Mouse (Mus musculus) midbrain, embryonic 16.5 days (tissue): ENCODE data around the gene 1700020L24Rik. TPM values are rescaled to one million over a fixed set of nuclear protein-coding genes. Genes with fewer than 3 reads are reported as not detected.

Experiments
- ATAC-seq: fragments of 200-750 bp; cut with Nextera tagmentation; 2 replicates; pipeline ENCODE4 v1.8.0; 2017; ENCODE audit warnings: moderate TSS enrichment
- H3K27ac ChIP-seq: fragments of 300-500 bp; sonication (generic); 2 replicates; pipeline ENCODE4 v1.5.1; 2014; ENCODE audit warnings: mild to moderate bottlenecking, low read length, mixed read lengths
- H3K27me3 ChIP-seq: fragments of 300-500 bp; sonication (generic); 2 replicates; pipeline ENCODE4 v1.6.1; 2014; ENCODE audit warnings: low read depth, low read length, mixed read lengths; ENCODE audit not compliant: control insufficient read depth, insufficient read depth
- H3K36me3 ChIP-seq: fragments of 300-500 bp; sonication (generic); 2 replicates; pipeline ENCODE4 v1.6.1; 2014; ENCODE audit warnings: mild to moderate bottlenecking, low read length, moderate library complexity, mixed read lengths; ENCODE audit not compliant: control insufficient read depth, insufficient read depth
- H3K4me1 ChIP-seq: fragments of 300-500 bp; sonication (generic); 2 replicates; pipeline ENCODE4 v1.6.1; 2014; ENCODE audit warnings: mild to moderate bottlenecking, low read length, mixed read lengths; ENCODE audit not compliant: control insufficient read depth, insufficient read depth
- H3K4me2 ChIP-seq: fragments of 300-500 bp; sonication (generic); 2 replicates; pipeline ENCODE4 v1.6.1; 2014; ENCODE audit warnings: mild to moderate bottlenecking, low read length, mixed read lengths
- H3K4me3 ChIP-seq: fragments of 300-500 bp; sonication (generic); 2 replicates; pipeline ENCODE4 v1.5.1; 2014; ENCODE audit warnings: low read depth, mild to moderate bottlenecking, low read length, moderate library complexity, mixed read lengths
- H3K9ac ChIP-seq: fragments of 300-500 bp; sonication (generic); 2 replicates; pipeline ENCODE4 v1.6.1; 2014; ENCODE audit warnings: low read depth, low read length, mixed read lengths
- H3K9me3 ChIP-seq: fragments of 300-500 bp; sonication (generic); replicated peaks from 2 replicates; pipeline ENCODE4 v1.6.1; 2014; ENCODE audit warnings: mild to moderate bottlenecking, low read length, mixed read lengths; ENCODE audit not compliant: control insufficient read depth, poor library complexity, severe bottlenecking
- WGBS: fragments of 180-500 bp; shearing (Covaris S2); extraction: QIAGEN DNeasy Blood & Tissue Kit; methylation state at CpG from one replicate; pipeline ENCODE4 v1.1.7; 2014; 5-methylcytosine and 5-hydroxymethylcytosine counted together
- polyA plus RNA-seq: library from polyadenylated mRNA; unstranded; fragments of >200 nt; fragmentation: Nextera tagmentation; extraction: Ambion mirVana; gene quantifications from 2 replicates; pipeline ENCODE4 v1.2.1, GENCODE M21; 2015

1700020L24Rik gene
- polyA plus RNA-seq, 1 experiment from 2014 or later, result 0.64 TPM

- H3K27ac ChIP-seq, result no peak overlapping the region
- peaks cover 10% of the 10 kb centered on the region; the same call in 1 of the 2 replicates for H3K4me1 ChIP-seq
- no peak overlapping the region for H3K4me3 ChIP-seq
- no peak for ATAC-seq
- H3K9me3 ChIP-seq, result no peaks in the 10 kb centered on the region
- no peaks in the 10 kb centered on the region for H3K36me3 ChIP-seq
- no peak overlapping the region for H3K9ac ChIP-seq
- peaks cover 30% of the 10 kb centered on the region for H3K27me3 ChIP-seq
- 85% methylated on average over 10 of the region's 10 CpGs for WGBS
- no peak overlapping the region for H3K4me2 ChIP-seq
Measured at GRCm38 (mm10) chr11:83447612-83448011, 10.1 kb downstream of the 1700020L24Rik start.

GRCm38 (mm10) chr11:83448021-83448926, 10.8 kb downstream of the 1700020L24Rik start:
- no peak for ATAC-seq
- Histone ChIP-seq H3K4me3 (no peak overlapping the region), H3K4me2 (no peak overlapping the region), H3K27ac (no peak overlapping the region), H3K9ac (no peak overlapping the region), H3K36me3 (no peaks in the 10 kb centered on the region), H3K4me1 (peaks cover 8% of the 10 kb centered on the region; the same call in 1 of the 2 replicates), H3K9me3 (no peaks in the 10 kb centered on the region), H3K27me3 (peaks cover 27% of the 10 kb centered on the region)
- 50% methylated on average over 16 of the region's 16 CpGs for WGBS

- Histone ChIP-seq H3K9me3 (no peaks in the 10 kb centered on the region), H3K4me3 (no peak overlapping the region), H3K9ac (no peak overlapping the region), H3K27ac (no peak overlapping the region), H3K36me3 (no peaks in the 10 kb centered on the region), H3K4me2 (no peak overlapping the region), H3K27me3 (peaks cover 20% of the 10 kb centered on the region), H3K4me1 (peaks cover 8% of the 10 kb centered on the region; the same call in 1 of the 2 replicates)
- no peak for ATAC-seq
Measured at GRCm38 (mm10) chr11:83448927-83449236, 11.4 kb downstream of the 1700020L24Rik start.

GRCm38 (mm10) chr11:83449298-83449697, 11.8 kb downstream of the 1700020L24Rik start:
- no peak overlapping the region for H3K4me3 ChIP-seq
- H3K9me3 ChIP-seq, result no peaks in the 10 kb centered on the region
- H3K27ac ChIP-seq, result no peak overlapping the region
- WGBS, result 75% methylated on average over 4 of the region's 4 CpGs
- H3K4me2 ChIP-seq, result no peak overlapping the region
- H3K9ac ChIP-seq, result no peak overlapping the region
- no peak for ATAC-seq
- no peaks in the 10 kb centered on the region for H3K36me3 ChIP-seq
- peaks cover 16% of the 10 kb centered on the region for H3K27me3 ChIP-seq
- peaks cover 8% of the 10 kb centered on the region; the same call in 1 of the 2 replicates for H3K4me1 ChIP-seq

- Histone ChIP-seq H3K4me3 (no peak overlapping the region), H3K27ac (no peak overlapping the region), H3K4me2 (no peak overlapping the region), H3K4me1 (peaks cover 2% of the 10 kb centered on the region; the same call in 1 of the 2 replicates), H3K36me3 (no peaks in the 10 kb centered on the region), H3K9me3 (no peaks in the 10 kb centered on the region), H3K9ac (no peak overlapping the region), H3K27me3 (peaks cover 4% of the 10 kb centered on the region)
- 24% methylated on average over 1 of the region's 1 CpGs for WGBS
- no peak for ATAC-seq
Measured at GRCm38 (mm10) chr11:83450550-83450949, 13.1 kb downstream of the 1700020L24Rik start.

GRCm38 (mm10) chr11:83451281-83451680, 13.8 kb downstream of the 1700020L24Rik start:
- WGBS, result 86% methylated on average over 10 of the region's 10 CpGs
- Histone ChIP-seq H3K4me3 (no peak overlapping the region), H3K9ac (no peak overlapping the region), H3K27ac (no peak overlapping the region), H3K9me3 (no peaks in the 10 kb centered on the region), H3K27me3 (no peaks in the 10 kb centered on the region), H3K4me2 (no peak overlapping the region), H3K4me1 (peaks cover 2% of the 10 kb centered on the region; the same call in 1 of the 2 replicates), H3K36me3 (no peaks in the 10 kb centered on the region)
- ATAC-seq, result no peak

GRCm38 (mm10) chr11:83454548-83454947, 17.1 kb downstream of the 1700020L24Rik start:
- H3K27me3 ChIP-seq, result no peaks in the 10 kb centered on the region
- H3K4me1 ChIP-seq, result no peaks in the 10 kb centered on the region
- H3K27ac ChIP-seq, result no peak overlapping the region
- no peaks in the 10 kb centered on the region for H3K36me3 ChIP-seq
- no peak overlapping the region for H3K9ac ChIP-seq
- H3K9me3 ChIP-seq, result no peaks in the 10 kb centered on the region
- H3K4me2 ChIP-seq, result no peak overlapping the region
- 37% methylated on average over 4 of the region's 4 CpGs for WGBS
- ATAC-seq, result no peak
- H3K4me3 ChIP-seq, result no peak overlapping the region

- 70% methylated on average over 3 of the region's 3 CpGs for WGBS
Measured at GRCm38 (mm10) chr11:83455608-83456007, 18.1 kb downstream of the 1700020L24Rik start.

GRCm38 (mm10) chr11:83457257-83457656, 19.8 kb downstream of the 1700020L24Rik start:
- Histone ChIP-seq H3K9ac (no peak overlapping the region), H3K27ac (no peak overlapping the region), H3K4me3 (no peak overlapping the region), H3K4me1 (peaks cover 1% of the 10 kb centered on the region; the same call in 1 of the 2 replicates), H3K9me3 (no peaks in the 10 kb centered on the region), H3K4me2 (no peak overlapping the region), H3K27me3 (peaks cover 4% of the 10 kb centered on the region), H3K36me3 (no peaks in the 10 kb centered on the region)
- WGBS, result 14% methylated on average over 7 of the region's 7 CpGs
- no peak for ATAC-seq

More at GRCm38 (mm10) chr11:83455608-83456007, 18.1 kb downstream of the 1700020L24Rik start:
- Histone ChIP-seq H3K4me3 (no peak overlapping the region), H3K9me3 (no peaks in the 10 kb centered on the region), H3K27me3 (no peaks in the 10 kb centered on the region; the same call in 1 of the 2 replicates), H3K27ac (no peak overlapping the region), H3K4me2 (no peak overlapping the region), H3K9ac (no peak overlapping the region), H3K36me3 (no peaks in the 10 kb centered on the region), H3K4me1 (no peaks in the 10 kb centered on the region)
- ATAC-seq, result no peak
